Mouse (Mus musculus): ENCODE results near the gene Pax6. TPM values are rescaled to one million over a fixed set of nuclear protein-coding genes. Genes with fewer than 3 reads are reported as not detected.
A peak's percentile ranks its signal among the peaks of the same experiment; 100 is the strongest.

The Pax6 gene
- polyA plus RNA-seq, 1 experiment from 2014 or later, result 16.7 TPM

DNA sequence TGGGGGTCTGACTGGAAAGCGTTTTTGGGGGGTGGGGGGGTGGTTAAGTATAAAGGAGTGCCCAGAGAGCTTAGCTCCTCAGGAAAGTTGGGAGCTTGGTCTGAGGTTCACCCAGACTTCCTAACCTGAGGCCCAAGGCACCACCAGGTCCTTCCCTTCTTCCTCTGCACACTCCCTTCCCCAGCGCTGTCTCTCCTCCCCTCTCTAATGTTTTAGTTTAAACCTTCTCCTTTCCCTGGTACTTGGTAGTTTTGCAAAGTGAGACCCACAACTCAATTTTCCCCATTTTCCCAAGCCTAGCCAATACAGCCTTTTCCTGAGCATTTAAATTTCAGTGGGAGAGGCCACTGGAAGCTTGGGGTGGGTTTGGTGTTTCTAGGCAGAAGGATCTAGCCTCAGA, 10.6 kb downstream of the Pax6 start:
- ATAC-seq (ENCODE audit: low read depth), result no peak
- H3K9me3 ChIP-seq, result no peaks in the 10 kb centered on the region
- H3K4me3 ChIP-seq, result peak overlapping the region; percentile 51
- peak overlapping the region; percentile 68 for H3K4me2 ChIP-seq
- H3K9ac ChIP-seq, result peak overlapping the region; percentile 54
- no peaks in the 10 kb centered on the region for H3K36me3 ChIP-seq
- 4% methylated on average over 2 of the region's 2 CpGs for WGBS
- H3K4me1 ChIP-seq (replicated peaks), result peaks cover 57% of the 10 kb centered on the region
- H3K27ac ChIP-seq (replicated peaks), result peak overlapping the region; percentile 34; the same call in 1 of the 2 replicates
- peaks cover 95% of the 10 kb centered on the region for H3K27me3 ChIP-seq

DNA sequence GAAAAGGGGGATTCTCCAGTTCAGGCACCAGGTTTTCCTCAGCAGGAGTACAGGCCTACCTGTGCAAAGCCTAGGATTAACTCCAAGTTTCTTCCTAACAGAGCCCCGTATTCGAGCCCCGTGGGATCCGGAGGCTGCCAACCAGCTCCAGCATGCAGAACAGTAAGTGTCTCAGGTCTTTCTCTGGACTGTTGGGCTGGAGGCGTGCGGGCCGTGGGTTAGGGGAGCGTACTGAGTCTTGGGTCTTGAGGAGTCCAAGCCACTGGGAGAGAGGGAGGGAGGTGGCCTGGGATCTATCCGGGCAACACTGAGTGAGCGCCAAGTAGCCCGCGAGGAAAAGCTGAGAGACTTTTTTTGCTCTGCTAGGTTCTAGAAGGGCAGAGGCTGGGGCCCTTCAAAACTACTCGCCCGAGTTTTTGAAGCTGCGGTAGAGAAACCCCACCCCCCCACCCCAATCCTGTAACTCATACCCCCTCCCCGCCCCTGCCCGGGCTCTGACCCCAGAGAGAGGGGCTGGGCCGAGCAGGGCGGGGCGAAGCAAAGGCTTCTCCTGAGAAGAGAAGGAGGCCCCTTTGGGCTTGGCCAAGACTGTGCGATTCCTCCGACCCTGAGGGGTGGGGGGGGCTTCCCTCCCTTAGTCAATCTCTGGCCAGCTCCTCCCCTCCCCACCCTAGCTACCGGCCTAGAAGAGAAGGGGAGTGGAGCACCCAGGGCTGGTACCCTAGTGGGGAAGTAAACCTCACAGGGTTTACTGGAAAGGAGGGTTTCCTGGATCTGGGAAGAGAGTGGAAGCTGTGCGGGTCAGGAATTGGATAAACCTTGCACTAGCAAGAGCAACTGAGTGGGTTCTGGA, 11.7 kb downstream of the Pax6 start:
- Histone ChIP-seq H3K27me3 (peaks cover 93% of the 10 kb centered on the region), H3K4me1 (replicated peaks) (peaks cover 46% of the 10 kb centered on the region), H3K27ac (replicated peaks) (peak overlapping the region; percentile 46), H3K9ac (peak overlapping the region; percentile 54), H3K4me2 (peak overlapping the region; percentile 68), H3K36me3 (no peaks in the 10 kb centered on the region), H3K9me3 (no peaks in the 10 kb centered on the region), H3K4me3 (peak overlapping the region; percentile 51)
- peak; percentile 76 for ATAC-seq (ENCODE audit: low read depth)
- 2% methylated on average over 23 of the region's 24 CpGs for WGBS

DNA sequence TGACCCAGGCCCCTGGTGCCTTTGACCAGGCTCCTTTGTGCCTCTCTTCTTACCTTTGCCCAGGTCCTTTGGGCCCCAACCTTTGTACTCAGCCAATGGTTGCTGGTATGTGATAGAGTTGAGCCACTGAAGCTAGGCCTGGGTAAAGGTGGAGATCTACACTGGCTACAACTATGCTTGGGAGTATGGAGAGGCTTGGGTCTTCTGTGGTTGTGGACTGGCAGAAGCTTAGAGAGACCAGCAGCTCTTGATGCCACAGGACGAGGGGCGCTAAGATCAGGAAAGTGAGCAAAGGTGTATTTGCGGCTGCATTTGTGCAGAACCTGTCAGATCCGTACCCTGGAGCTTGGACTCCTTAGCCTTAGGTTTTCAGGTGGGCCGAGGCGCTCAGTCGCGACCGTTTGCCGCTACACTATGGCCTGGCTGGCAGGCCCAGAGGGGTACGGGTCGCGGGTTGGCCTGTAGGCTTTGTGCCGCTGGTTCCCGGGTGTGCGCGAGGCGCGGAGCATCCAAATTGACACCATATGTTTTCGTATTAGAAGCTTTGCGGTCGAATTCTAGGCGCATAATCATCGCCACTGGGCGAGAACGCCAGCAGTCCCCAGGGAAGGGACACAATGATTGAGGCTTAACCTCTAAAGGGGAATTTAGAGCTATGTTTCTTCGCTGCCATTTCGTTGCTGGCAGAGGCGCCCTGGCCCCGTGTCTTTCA, 12.5 kb downstream of the Pax6 start:
- Histone ChIP-seq H3K36me3 (no peaks in the 10 kb centered on the region), H3K4me1 (replicated peaks) (peaks cover 38% of the 10 kb centered on the region), H3K4me3 (peak overlapping the region; percentile 24), H3K9ac (peak overlapping the region; percentile 52; the same call in 1 of the 2 replicates), H3K27ac (replicated peaks) (peak overlapping the region; percentile 46), H3K4me2 (peak overlapping the region; percentile 68), H3K9me3 (no peaks in the 10 kb centered on the region), H3K27me3 (peaks cover 94% of the 10 kb centered on the region)
- 3% methylated on average over 30 of the region's 30 CpGs for WGBS
- ATAC-seq (ENCODE audit: low read depth), result peak; percentile 20; the same call in 1 of the 2 replicates

DNA sequence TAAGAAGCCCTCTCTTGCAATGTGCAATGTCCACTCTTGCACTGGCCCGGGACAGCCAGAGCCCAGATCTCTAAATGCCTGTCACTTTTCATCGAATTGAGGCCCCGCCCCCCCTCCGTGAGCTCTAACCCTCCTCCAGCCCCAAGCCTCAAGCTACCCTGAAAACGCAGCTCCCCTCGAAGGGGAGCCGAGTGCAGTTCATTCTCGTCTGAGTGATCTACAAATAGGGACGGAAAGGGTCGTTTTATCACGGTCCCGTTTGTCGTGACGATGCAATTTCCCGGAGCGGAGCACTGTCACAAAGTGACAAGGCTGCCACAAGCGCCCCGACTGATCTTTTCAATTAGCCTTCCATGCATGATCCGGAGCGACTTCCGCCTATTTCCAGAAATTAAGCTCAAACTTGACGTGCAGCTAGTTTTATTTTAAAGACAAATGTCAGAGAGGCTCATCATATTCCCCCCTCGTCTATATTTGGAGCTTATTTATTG, 13.4 kb downstream of the Pax6 start:
- Histone ChIP-seq H3K27ac (replicated peaks) (peak overlapping the region; percentile 30; the same call in 1 of the 2 replicates), H3K36me3 (no peaks in the 10 kb centered on the region), H3K4me3 (peak overlapping the region; percentile 24), H3K27me3 (peaks cover 94% of the 10 kb centered on the region), H3K4me2 (peak overlapping the region; percentile 68), H3K9me3 (no peaks in the 10 kb centered on the region), H3K4me1 (replicated peaks) (peaks cover 42% of the 10 kb centered on the region), H3K9ac (peak overlapping the region; percentile 52; the same call in 1 of the 2 replicates)
- WGBS, result 2% methylated on average over 23 of the region's 23 CpGs
- no peak for ATAC-seq (ENCODE audit: low read depth)

DNA sequence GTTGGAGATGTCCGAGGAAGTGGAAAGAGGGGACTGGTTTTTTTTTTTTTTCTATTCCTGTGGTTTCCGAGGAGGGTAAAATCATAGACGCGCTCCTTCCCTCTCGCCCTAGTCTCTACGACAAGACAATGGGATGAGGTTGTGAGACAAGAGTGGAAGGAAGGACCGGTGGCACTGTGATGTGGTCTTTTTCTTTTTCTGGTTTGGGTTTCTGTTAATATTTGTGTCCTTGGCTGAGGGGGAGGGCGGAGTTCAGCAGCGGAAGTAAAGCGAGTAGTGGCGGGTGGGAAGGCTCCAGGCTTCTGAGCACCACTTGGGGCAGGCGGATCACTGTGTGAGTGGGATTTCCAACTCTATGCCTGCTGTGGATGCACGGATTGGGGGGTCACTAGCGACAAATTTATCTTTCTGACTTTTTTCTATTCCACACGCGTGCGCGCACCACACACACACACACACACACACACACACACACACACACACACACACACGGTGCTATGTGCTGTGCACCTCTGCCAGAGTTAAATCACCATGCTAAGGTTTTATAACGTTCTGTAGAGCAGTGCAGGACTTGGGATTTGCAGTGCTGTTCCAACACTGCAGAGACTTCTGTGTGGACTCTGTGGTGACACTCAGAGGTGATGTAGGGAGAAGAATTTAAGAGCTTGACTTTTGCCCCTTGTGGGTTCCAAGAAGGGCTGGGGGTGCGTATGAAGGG, 14.1 kb downstream of the Pax6 start:
- Histone ChIP-seq H3K27me3 (peaks cover 94% of the 10 kb centered on the region), H3K27ac (replicated peaks) (0 out of 2 replicates have a peak overlapping the region, but pooled peaks have one; percentile 0), H3K4me3 (peak overlapping the region; percentile 24), H3K4me2 (peak overlapping the region; percentile 68), H3K9me3 (no peaks in the 10 kb centered on the region), H3K9ac (peak overlapping the region; percentile 52; the same call in 1 of the 2 replicates), H3K4me1 (replicated peaks) (peaks cover 49% of the 10 kb centered on the region), H3K36me3 (no peaks in the 10 kb centered on the region)
- WGBS, result 5% methylated on average over 21 of the region's 21 CpGs
- no peak for ATAC-seq (ENCODE audit: low read depth)

DNA sequence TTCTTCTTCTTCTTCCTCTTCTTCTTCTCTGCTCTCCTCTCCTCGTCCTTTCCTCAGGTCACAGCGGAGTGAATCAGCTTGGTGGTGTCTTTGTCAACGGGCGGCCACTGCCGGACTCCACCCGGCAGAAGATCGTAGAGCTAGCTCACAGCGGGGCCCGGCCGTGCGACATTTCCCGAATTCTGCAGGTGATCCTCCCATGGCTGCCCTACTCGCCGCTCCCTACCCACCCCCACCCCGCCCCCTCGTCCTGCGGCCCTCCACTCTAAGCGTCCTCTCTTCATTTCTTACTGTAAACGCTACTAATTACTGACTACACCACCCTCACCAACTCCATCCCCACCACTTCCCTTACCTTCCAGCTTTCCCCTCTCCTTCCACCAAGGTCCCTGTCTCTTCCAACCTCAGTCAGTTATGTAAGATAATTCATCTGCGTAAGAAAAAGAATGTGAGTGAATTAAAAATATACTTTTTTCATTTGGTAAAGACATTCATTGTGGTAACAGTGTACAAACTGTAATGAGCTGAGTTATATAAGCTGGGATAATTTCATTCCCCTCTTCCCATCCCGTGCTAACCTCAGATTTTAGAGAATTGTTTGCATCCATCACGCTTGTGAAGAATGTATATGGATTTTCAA, 15.2 kb downstream of the Pax6 start:
- Histone ChIP-seq H3K36me3 (no peaks in the 10 kb centered on the region), H3K4me2 (peak overlapping the region; percentile 24; the same call in 1 of the 2 replicates), H3K27me3 (peaks cover 96% of the 10 kb centered on the region), H3K9me3 (no peaks in the 10 kb centered on the region), H3K27ac (replicated peaks) (no peak overlapping the region), H3K4me1 (replicated peaks) (peaks cover 60% of the 10 kb centered on the region), H3K4me3 (0 out of 2 replicates have a peak overlapping the region, but pooled peaks have one; percentile 8), H3K9ac (no peak overlapping the region)
- ATAC-seq (ENCODE audit: low read depth), result no peak
- WGBS, result 19% methylated on average over 22 of the region's 22 CpGs

DNA sequence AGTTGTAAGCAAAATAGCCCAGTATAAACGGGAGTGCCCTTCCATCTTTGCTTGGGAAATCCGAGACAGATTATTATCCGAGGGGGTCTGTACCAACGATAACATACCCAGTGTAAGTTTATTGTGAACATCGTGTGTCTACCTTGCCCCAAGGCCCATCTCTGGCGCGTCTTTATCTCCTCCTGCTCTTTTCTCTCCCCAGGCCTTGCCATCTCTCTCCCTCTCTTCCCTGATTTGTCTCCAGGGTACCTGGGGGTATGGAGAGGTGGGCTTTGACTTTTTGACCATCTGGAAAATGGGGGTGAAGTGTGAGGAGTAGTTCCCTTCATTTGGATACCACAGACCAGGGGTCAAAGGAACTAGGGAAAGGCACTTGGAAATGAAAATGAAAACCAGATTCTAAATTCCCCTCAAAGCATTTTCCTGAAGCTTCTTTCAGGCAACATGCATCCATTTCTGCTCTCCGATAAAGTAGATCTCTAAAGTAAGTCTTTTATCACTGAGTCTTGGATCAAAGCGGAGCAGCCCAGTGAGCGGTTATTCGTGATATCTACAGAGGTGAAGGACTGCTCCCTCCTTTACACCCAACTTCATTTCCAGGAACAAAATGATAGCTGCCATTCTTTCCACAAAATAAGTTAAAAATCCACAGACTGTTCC, 16.4 kb downstream of the Pax6 start:
- Histone ChIP-seq H3K27me3 (peaks cover 96% of the 10 kb centered on the region), H3K9me3 (no peaks in the 10 kb centered on the region), H3K4me3 (no peak overlapping the region), H3K4me1 (replicated peaks) (peaks cover 70% of the 10 kb centered on the region), H3K9ac (no peak overlapping the region), H3K27ac (replicated peaks) (no peak overlapping the region), H3K4me2 (peak overlapping the region; percentile 9; the same call in 1 of the 2 replicates), H3K36me3 (no peaks in the 10 kb centered on the region)
- WGBS, result 30% methylated on average over 11 of the region's 11 CpGs
- ATAC-seq (ENCODE audit: low read depth), result no peak

DNA sequence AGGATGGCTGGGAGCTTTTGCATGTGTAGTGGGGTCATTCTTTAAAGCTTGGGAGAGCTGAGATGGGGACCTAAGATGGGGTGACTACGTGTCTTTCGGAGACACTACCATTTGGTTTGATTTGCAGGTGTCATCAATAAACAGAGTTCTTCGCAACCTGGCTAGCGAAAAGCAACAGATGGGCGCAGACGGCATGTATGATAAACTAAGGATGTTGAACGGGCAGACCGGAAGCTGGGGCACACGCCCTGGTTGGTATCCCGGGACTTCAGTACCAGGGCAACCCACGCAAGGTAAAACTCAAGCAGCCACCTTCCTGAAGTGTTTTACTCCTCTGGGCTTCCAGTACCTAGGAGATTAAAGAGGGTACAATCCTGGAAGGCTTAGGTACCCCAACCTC, 17.0 kb downstream of the Pax6 start:
- whole genome bisulfite sequencing, result 29% methylated on average over 11 of the region's 11 CpGs
- H3K9ac ChIP-seq, result no peak overlapping the region
- ATAC-seq (ENCODE audit: low read depth), result no peak
- peaks cover 94% of the 10 kb centered on the region for H3K27me3 ChIP-seq
- H3K4me2 ChIP-seq, result no peak overlapping the region
- H3K9me3 ChIP-seq, result no peaks in the 10 kb centered on the region
- no peaks in the 10 kb centered on the region for H3K36me3 ChIP-seq
- H3K4me1 ChIP-seq (replicated peaks), result peaks cover 68% of the 10 kb centered on the region
- no peak overlapping the region for H3K4me3 ChIP-seq
- H3K27ac ChIP-seq (replicated peaks), result no peak overlapping the region

DNA sequence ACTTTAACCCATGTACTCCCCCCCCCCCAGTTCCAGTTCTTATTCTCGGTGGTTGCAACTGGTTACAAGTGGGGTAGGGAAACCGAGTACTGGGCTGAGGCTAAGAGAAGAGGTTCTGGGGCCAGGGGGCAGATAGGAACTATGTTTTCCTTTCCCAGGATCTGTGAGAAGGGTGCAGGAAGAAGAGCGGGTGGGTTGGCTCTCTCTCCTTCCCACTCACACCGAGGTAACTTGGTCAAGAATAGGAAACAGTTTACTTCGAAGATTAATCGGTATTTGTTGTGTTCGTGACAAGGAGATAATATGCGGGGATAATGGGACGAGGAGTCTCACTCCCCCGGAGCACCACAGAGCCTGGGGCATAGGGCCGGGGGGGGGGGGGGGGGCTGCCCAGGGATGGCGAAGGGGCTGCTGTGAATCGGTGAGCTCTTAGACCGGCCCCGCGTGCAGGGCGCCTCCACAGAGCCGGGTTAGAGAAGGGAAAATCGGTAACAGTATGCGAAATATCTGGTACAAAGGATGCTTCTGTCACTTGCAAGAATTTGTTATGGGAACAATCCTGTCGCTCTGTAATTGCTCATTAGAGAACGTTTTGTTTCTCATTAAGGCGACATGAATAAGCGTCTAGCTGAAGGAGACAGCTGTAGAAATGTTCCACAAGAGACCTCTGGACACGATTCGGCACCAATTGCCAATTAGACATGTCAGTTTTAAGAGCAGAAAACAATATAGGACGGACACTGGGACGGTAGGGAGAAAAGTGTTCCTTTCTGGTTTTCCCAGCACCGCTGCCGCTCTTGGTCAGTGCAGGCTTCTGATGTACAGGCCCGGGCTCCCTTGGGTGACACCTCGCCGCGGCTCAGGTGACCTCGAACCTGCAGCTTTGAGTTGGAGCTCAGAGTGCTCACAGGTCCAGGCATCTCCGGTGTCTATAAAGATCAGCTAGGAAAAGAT, 17.9 kb downstream of the Pax6 start:
- 4% methylated on average over 35 of the region's 36 CpGs for whole genome bisulfite sequencing
- no peaks in the 10 kb centered on the region for H3K9me3 ChIP-seq
- H3K4me2 ChIP-seq, result peak overlapping the region; percentile 50
- H3K27me3 ChIP-seq, result peaks cover 95% of the 10 kb centered on the region
- H3K27ac ChIP-seq (replicated peaks), result 0 out of 2 replicates have a peak overlapping the region, but pooled peaks have one; percentile 18
- ATAC-seq (ENCODE audit: low read depth), result 0 out of 2 replicates have a peak, but pooled peaks have one; percentile 0
- peaks cover 65% of the 10 kb centered on the region for H3K4me1 ChIP-seq (replicated peaks)
- H3K36me3 ChIP-seq, result no peaks in the 10 kb centered on the region
- H3K4me3 ChIP-seq, result no peak overlapping the region
- H3K9ac ChIP-seq, result no peak overlapping the region
